Mouse (Mus musculus) ES-CJ7 (cell line): ENCODE results near the gene Gm10428.
"Not testable (repeated sequence)": the region's sequence is repeated elsewhere in the genome, so short reads cannot be mapped to it uniquely, and the experiment has no call there.

Experiments
- DNase-seq: peaks from one replicate; pipeline ENCODE4 v3.0.0; 2011; ENCODE audit warnings: low read depth, low spot score

Gene Gm10428

GRCm38 (mm10) chr11:62752780-62753179 lies at the start of gene Gm10428:
Gene Gm10428, plus strand, starts transcription at chr11:62753100.
- DNase-seq: no peak

- no peak for DNase-seq
Measured at GRCm38 (mm10) chr11:62706141-62706540, 46.8 kb upstream of the Gm10428 start.

GRCm38 (mm10) chr11:62708252-62708651 lies 44.6 kb upstream of the Gm10428 start:
- DNase-seq: no peak

GRCm38 (mm10) chr11:62710657-62711056 lies 42.2 kb upstream of the Gm10428 start:
- DNase-seq: no peak

- DNase-seq: no peak
Measured at GRCm38 (mm10) chr11:62728276-62728675, 24.6 kb upstream of the Gm10428 start.

GRCm38 (mm10) chr11:62731311-62732021 lies 21.4 kb upstream of the Gm10428 start, which contains the start of gene Zfp287:
Gene Zfp287, minus strand, starts transcription at chr11:62731905.
- peak; percentile 91 for DNase-seq

- DNase-seq: no peak
Measured at GRCm38 (mm10) chr11:62732022-62732387, 20.9 kb upstream of the Gm10428 start.

- no peak for DNase-seq
Measured at GRCm38 (mm10) chr11:62732665-62733064, 20.2 kb upstream of the Gm10428 start.

- DNase-seq: no peak
Measured at GRCm38 (mm10) chr11:62741186-62741585, 11.7 kb upstream of the Gm10428 start.

GRCm38 (mm10) chr11:62742261-62742957 lies 10.5 kb upstream of the Gm10428 start:
- no peak for DNase-seq

GRCm38 (mm10) chr11:62744103-62744502 lies 8.8 kb upstream of the Gm10428 start:
- DNase-seq: peak; percentile 73

- DNase-seq: peak; percentile 69
Measured at GRCm38 (mm10) chr11:62746001-62746533, 6.8 kb upstream of the Gm10428 start.

GRCm38 (mm10) chr11:62747227-62747626 lies 5.7 kb upstream of the Gm10428 start:
- DNase-seq: no peak

GRCm38 (mm10) chr11:62748062-62748461 lies 4.8 kb upstream of the Gm10428 start:
- no peak for DNase-seq

GRCm38 (mm10) chr11:62749445-62749844 lies 3.5 kb upstream of the Gm10428 start:
- DNase-seq: not testable (repeated sequence)

- no peak for DNase-seq
Measured at GRCm38 (mm10) chr11:62752191-62752590, 709 bp upstream of the Gm10428 start.

GRCm38 (mm10) chr11:62756456-62757142 lies 3.7 kb downstream of the Gm10428 start:
- DNase-seq: peak; percentile 98

- no peak for DNase-seq
Measured at GRCm38 (mm10) chr11:62757143-62757507, 4.2 kb downstream of the Gm10428 start.

- DNase-seq: peak; percentile 62
Measured at GRCm38 (mm10) chr11:62757906-62758305, 5.0 kb downstream of the Gm10428 start.

GRCm38 (mm10) chr11:62758491-62758890 lies 5.6 kb downstream of the Gm10428 start:
- DNase-seq: no peak

- no peak for DNase-seq
Measured at GRCm38 (mm10) chr11:62760755-62761457, 8.0 kb downstream of the Gm10428 start.

- no peak for DNase-seq
Measured at GRCm38 (mm10) chr11:62776510-62776909, 23.6 kb downstream of the Gm10428 start.
